Mouse (Mus musculus) liver, adult 2 months (tissue): Measurements from ENCODE around the gene Asb15. TPM values are rescaled to one million over a fixed set of nuclear protein-coding genes. Genes with fewer than 3 reads are reported as not detected.

ENCODE experiments used
- DNase-seq: peaks from one replicate; pipeline ENCODE4 v3.0.0-alpha.2; 2011; ENCODE audit warnings: low read depth, low spot score; ENCODE audit errors: extremely low read depth
- H3K27ac ChIP-seq: fragments of 200-500 bp; replicated peaks from 2 replicates; pipeline ENCODE4 v1.5.1; 2012; ENCODE audit warnings: low read depth, mild to moderate bottlenecking, control low read depth, inconsistent platforms, low read length; ENCODE audit not compliant: insufficient read depth
- H3K27me3 ChIP-seq: fragments of 200-500 bp; 2 replicates; pipeline ENCODE4 v1.6.1; 2012; ENCODE audit warnings: mild to moderate bottlenecking, moderate library complexity, low read length, inconsistent platforms; ENCODE audit not compliant: control insufficient read depth, insufficient read depth
- H3K36me3 ChIP-seq: fragments of 200-500 bp; 2 replicates; pipeline ENCODE4 v1.6.1; 2012; ENCODE audit warnings: low read length, inconsistent platforms; ENCODE audit not compliant: control insufficient read depth, insufficient read depth
- H3K4me1 ChIP-seq: fragments of 200-500 bp; 2 replicates; pipeline ENCODE4 v1.6.1; 2011; ENCODE audit warnings: low read length; ENCODE audit not compliant: control insufficient read depth, insufficient read depth
- H3K4me3 ChIP-seq: fragments of 200-500 bp; 2 replicates; pipeline ENCODE4 v1.5.1; 2011; ENCODE audit warnings: low read depth, mild to moderate bottlenecking, control low read depth, low read length, moderate library complexity; ENCODE audit not compliant: insufficient read depth
- H3K79me2 ChIP-seq: fragments of 200-500 bp; 2 replicates; pipeline ENCODE4 v1.6.1; 2012; ENCODE audit warnings: inconsistent platforms, mild to moderate bottlenecking, low read length, moderate library complexity; ENCODE audit not compliant: control insufficient read depth, insufficient read depth
- H3K9ac ChIP-seq: fragments of 200-500 bp; 2 replicates; pipeline ENCODE4 v1.6.1; 2012; ENCODE audit warnings: low read depth, mild to moderate bottlenecking, control low read depth, inconsistent platforms, low read length
- CTCF ChIP-seq: fragments of 200-500 bp; IDR thresholded peaks from 2 replicates; pipeline ENCODE4 v1.5.1; 2011; ENCODE audit warnings: low read depth, low read length, control low read depth
- POLR2A ChIP-seq: fragments of 200-500 bp; IDR thresholded peaks from 2 replicates; pipeline ENCODE4 v1.6.1; 2011; ENCODE audit warnings: low read length, control low read depth; ENCODE audit not compliant: insufficient read depth; ENCODE audit errors: extremely low read depth
- WGBS: fragments of 180-500 bp; shearing (Covaris S2); methylation state at CpG from one replicate; pipeline ENCODE4 v1.1.7; 2018; 5-methylcytosine and 5-hydroxymethylcytosine counted together
- polyA plus RNA-seq: library from polyadenylated mRNA; depleted of rRNA; stranded (reverse); fragments of >200 nt; gene quantifications from 2 replicates; pipeline ENCODE4 v1.2.3, GENCODE M21; 2012
- total RNA-seq: library from RNA; depleted of rRNA; stranded (reverse); fragments of >200 nt; gene quantifications from 2 replicates; pipeline ENCODE4 v1.2.3, GENCODE M21; 2014

Asb15 gene
- total and polyA plus RNA-seq, 2 experiments: not detected

GRCm38 (mm10) chr6:24570278-24570677 is 42.3 kb downstream of the Asb15 start:
- 74% methylated on average over 11 of the region's 11 CpGs for WGBS
- no peak overlapping the region for H3K9ac ChIP-seq
- no peak overlapping the region for H3K4me3 ChIP-seq
- H3K4me1 ChIP-seq: no peaks in the 10 kb centered on the region
- no peaks in the 10 kb centered on the region for H3K36me3 ChIP-seq
- TF ChIP-seq POLR2A (no peak), CTCF (no peak)
- H3K79me2 ChIP-seq: no peaks in the 10 kb centered on the region
- DNase-seq: no peak
- no peaks in the 10 kb centered on the region for H3K27me3 ChIP-seq
- peak overlapping the region; percentile 24; the same call in 1 of the 2 replicates for H3K27ac ChIP-seq

- peak; percentile 23 for DNase-seq
- Histone ChIP-seq H3K4me3 (no peak overlapping the region), H3K36me3 (no peaks in the 10 kb centered on the region), H3K79me2 (no peaks in the 10 kb centered on the region), H3K27ac (peak overlapping the region; percentile 27), H3K27me3 (no peaks in the 10 kb centered on the region), H3K9ac (no peak overlapping the region), H3K4me1 (no peaks in the 10 kb centered on the region)
- WGBS: 76% methylated on average over 6 of the region's 6 CpGs
- no peak for TF ChIP-seq CTCF
- no peak for TF ChIP-seq POLR2A
Observed at GRCm38 (mm10) chr6:24571126-24571525, 43.2 kb downstream of the Asb15 start.

GRCm38 (mm10) chr6:24572431-24572830 is 44.5 kb downstream of the Asb15 start:
- no peak for TF ChIP-seq POLR2A
- TF ChIP-seq CTCF: no peak
- no peaks in the 10 kb centered on the region for H3K27me3 ChIP-seq
- 83% methylated on average over 14 of the region's 14 CpGs for WGBS
- no peaks in the 10 kb centered on the region for H3K79me2 ChIP-seq
- H3K9ac ChIP-seq: no peak overlapping the region
- no peaks in the 10 kb centered on the region for H3K36me3 ChIP-seq
- no peak overlapping the region for H3K27ac ChIP-seq
- H3K4me1 ChIP-seq: no peaks in the 10 kb centered on the region
- no peak overlapping the region for H3K4me3 ChIP-seq
- DNase-seq: no peak

- no peak for DNase-seq
- H3K27me3 ChIP-seq: no peaks in the 10 kb centered on the region
- H3K79me2 ChIP-seq: no peaks in the 10 kb centered on the region
Observed at GRCm38 (mm10) chr6:24573319-24573718, 45.4 kb downstream of the Asb15 start.

GRCm38 (mm10) chr6:24583456-24583855 is 55.5 kb downstream of the Asb15 start:
- 82% methylated on average over 3 of the region's 3 CpGs for WGBS
- no peak for DNase-seq
- TF ChIP-seq POLR2A (no peak), CTCF (no peak)
- H3K4me1 ChIP-seq: no peaks in the 10 kb centered on the region; the same call in 1 of the 2 replicates
- H3K4me3 ChIP-seq: no peak overlapping the region
- H3K36me3 ChIP-seq: no peaks in the 10 kb centered on the region
- no peak overlapping the region for H3K9ac ChIP-seq
- no peaks in the 10 kb centered on the region for H3K79me2 ChIP-seq
- H3K27me3 ChIP-seq: no peaks in the 10 kb centered on the region
- no peak overlapping the region for H3K27ac ChIP-seq

More at GRCm38 (mm10) chr6:24573319-24573718, 45.4 kb downstream of the Asb15 start:
- Histone ChIP-seq H3K9ac (no peak overlapping the region), H3K4me1 (no peaks in the 10 kb centered on the region), H3K27ac (no peak overlapping the region), H3K4me3 (no peak overlapping the region), H3K36me3 (no peaks in the 10 kb centered on the region)
- TF ChIP-seq CTCF (no peak), POLR2A (no peak)

GRCm38 (mm10) chr6:24585431-24586310 is 57.7 kb downstream of the Asb15 start:
- H3K79me2 ChIP-seq: no peaks in the 10 kb centered on the region
- H3K27me3 ChIP-seq: no peaks in the 10 kb centered on the region
- no peaks in the 10 kb centered on the region; the same call in 1 of the 2 replicates for H3K4me1 ChIP-seq
- H3K27ac ChIP-seq: peak overlapping the region; percentile 39
- TF ChIP-seq CTCF (no peak), POLR2A (no peak)
- 59% methylated on average over 10 of the region's 10 CpGs for WGBS
- no peak overlapping the region for H3K9ac ChIP-seq
- DNase-seq: no peak
- no peak overlapping the region for H3K4me3 ChIP-seq
- no peaks in the 10 kb centered on the region for H3K36me3 ChIP-seq
